Mouse (Mus musculus): Measurements from ENCODE around the gene Sesn2. TPM values are rescaled to one million over a fixed set of nuclear protein-coding genes. Genes with fewer than 3 reads are reported as not detected.
A peak's percentile ranks its signal among the peaks of the same experiment; 100 is the strongest.

Sesn2 gene
- polyA plus RNA-seq, 1 experiment from 2014 or later = 10.2 TPM

DNA sequence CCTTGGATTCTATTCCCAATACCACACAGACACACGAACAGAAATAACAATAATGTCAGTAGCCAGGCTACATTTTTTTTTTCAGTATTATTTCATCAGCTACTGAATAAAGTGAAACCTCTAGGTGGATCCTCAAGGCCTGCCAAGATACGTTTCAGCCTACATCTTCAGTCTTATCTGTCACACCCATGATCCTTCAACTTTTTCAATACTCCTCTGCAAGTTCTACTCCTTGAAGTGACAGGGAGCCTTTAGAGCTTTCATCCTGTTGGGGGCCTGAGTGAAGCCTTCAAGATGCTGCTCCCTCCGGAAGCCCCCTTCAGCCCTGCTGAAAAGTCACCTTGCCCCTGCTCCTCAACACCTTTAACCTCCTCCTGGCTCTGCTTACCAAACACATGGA, 1.8 kb upstream of the Sesn2 start:
- H3K27ac ChIP-seq = no peak overlapping the region
- no peaks in the 10 kb centered on the region for H3K9me3 ChIP-seq
- H3K4me3 ChIP-seq = no peak overlapping the region
- H3K9ac ChIP-seq = no peak overlapping the region
- WGBS = 68% methylated on average over 3 of the region's 3 CpGs
- H3K4me1 ChIP-seq = peaks cover 10% of the 10 kb centered on the region
- H3K4me2 ChIP-seq (replicated peaks) = no peak overlapping the region
- ATAC-seq (ENCODE audit: low FRiP score, low read depth) = no peak
- H3K27me3 ChIP-seq (replicated peaks) = no peaks in the 10 kb centered on the region
- no peaks in the 10 kb centered on the region for H3K36me3 ChIP-seq

DNA sequence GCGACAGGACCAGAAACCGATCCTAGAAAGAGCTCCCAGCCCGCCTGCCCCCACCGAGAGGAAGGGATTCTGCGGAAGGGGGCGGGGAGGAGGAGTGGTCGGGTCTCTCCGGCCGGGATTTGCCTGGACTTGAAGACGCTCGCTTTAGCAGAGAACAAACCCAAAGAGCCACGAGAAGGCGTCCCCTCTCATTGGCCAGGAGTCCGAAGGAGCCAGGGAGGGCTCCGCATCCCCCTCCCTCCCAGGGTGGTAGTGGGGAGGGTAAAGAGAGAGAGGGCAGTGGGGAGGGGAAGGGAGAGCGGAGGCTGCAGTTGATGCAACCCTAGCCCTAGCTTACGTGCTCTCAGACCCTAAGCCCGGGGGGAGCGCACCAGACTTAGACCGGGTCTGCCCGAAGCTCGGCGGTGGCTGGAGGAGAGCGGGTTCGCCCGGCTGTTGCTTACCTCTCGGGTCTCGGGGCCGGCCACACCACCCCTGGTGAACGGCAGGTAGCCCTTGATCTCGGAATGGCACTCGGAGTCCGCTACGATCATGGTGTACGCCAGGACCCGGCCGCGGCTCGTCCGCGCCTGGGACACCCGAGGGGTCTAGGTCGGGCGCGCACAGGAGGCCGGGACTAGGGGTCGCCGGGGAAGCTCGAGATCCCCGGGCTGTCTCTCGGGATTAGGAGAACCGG, 542 bp downstream of the Sesn2 start:
- no peaks in the 10 kb centered on the region for H3K36me3 ChIP-seq
- peaks cover 10% of the 10 kb centered on the region for H3K4me1 ChIP-seq
- H3K27me3 ChIP-seq (replicated peaks) = no peaks in the 10 kb centered on the region
- WGBS = under 1% methylated on average over 52 of the region's 52 CpGs
- peak overlapping the region; percentile 92 for H3K4me2 ChIP-seq (replicated peaks)
- ATAC-seq (ENCODE audit: low FRiP score, low read depth) = peak; percentile 73
- H3K27ac ChIP-seq = 0 out of 2 replicates have a peak overlapping the region, but pooled peaks have one; percentile 26
- H3K9ac ChIP-seq = peak overlapping the region; percentile 73
- H3K4me3 ChIP-seq = peak overlapping the region; percentile 71
- H3K9me3 ChIP-seq = no peaks in the 10 kb centered on the region

DNA sequence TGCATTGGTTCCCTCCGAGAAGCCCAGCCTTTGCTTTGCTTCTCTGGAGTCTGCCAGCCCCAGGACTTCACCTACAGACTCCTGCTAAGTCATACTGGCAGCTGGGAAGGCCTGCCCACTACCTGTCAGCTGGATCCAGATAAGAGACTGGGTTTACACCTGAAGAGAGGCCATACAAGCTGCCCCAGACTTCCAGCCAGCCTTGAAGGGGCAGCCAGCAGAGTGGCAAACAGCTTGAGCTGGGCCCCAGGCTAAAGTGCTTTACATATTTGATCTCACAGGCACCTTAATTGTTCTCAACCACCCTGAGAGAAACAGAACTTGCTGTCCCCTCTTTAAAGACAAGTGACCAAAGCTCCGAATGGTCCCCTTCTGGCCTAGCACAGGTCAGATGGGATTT, 3.1 kb downstream of the Sesn2 start:
- H3K9me3 ChIP-seq = no peaks in the 10 kb centered on the region
- no peak overlapping the region for H3K4me3 ChIP-seq
- H3K9ac ChIP-seq = no peak overlapping the region
- no peaks in the 10 kb centered on the region for H3K36me3 ChIP-seq
- no peaks in the 10 kb centered on the region for H3K27me3 ChIP-seq (replicated peaks)
- no peak overlapping the region for H3K4me2 ChIP-seq (replicated peaks)
- 56% methylated on average over 2 of the region's 2 CpGs for WGBS
- H3K4me1 ChIP-seq = peaks cover 5% of the 10 kb centered on the region; the same call in 1 of the 2 replicates
- H3K27ac ChIP-seq = no peak overlapping the region
- no peak for ATAC-seq (ENCODE audit: low FRiP score, low read depth)

DNA sequence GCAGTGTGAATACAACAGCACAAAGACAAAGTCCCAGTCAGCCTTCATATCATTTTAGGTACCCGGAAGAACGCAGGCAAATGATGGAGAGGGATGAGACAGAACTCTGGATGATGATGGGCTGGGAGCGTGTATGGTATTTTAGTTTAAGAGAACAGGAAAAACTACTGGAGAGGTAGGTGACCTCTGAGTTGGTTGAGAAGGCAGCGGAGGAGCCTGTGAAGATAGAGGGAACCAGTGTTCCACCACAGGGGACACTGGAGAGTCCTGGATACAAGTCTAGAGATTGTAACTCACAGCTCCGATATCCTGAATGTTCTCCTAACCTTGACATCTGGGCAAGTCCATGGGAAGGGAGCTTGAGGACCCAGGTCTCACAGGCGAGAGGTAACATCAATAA, 4.1 kb downstream of the Sesn2 start:
- WGBS = 67% methylated on average over 6 of the region's 6 CpGs
- H3K4me3 ChIP-seq = no peak overlapping the region
- no peak for ATAC-seq (ENCODE audit: low FRiP score, low read depth)
- H3K4me1 ChIP-seq = peaks cover 5% of the 10 kb centered on the region; the same call in 1 of the 2 replicates
- H3K36me3 ChIP-seq = no peaks in the 10 kb centered on the region
- H3K27me3 ChIP-seq (replicated peaks) = no peaks in the 10 kb centered on the region
- H3K27ac ChIP-seq = no peak overlapping the region
- H3K9ac ChIP-seq = no peak overlapping the region
- H3K4me2 ChIP-seq (replicated peaks) = no peak overlapping the region
- H3K9me3 ChIP-seq = no peaks in the 10 kb centered on the region

DNA sequence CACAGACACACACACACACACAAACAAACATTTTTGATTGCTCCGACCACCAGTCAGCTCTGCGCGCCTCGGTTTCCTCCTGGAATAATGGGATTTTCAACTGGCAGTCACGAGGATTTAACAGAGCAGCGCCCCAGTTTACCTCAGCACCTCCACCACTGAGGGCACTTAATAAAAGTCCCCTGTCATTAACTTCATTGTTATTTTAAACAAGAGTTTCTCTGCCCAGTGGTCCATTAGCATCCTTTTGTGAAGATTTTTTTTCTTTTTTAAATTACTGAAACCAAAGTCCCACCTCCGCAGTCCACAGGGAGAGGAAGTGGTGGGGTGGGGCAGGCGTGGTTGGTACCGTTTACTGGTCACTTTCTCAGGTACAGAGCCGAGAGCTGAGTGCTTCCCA, 4.5 kb downstream of the Sesn2 start:
- 19% methylated on average over 10 of the region's 10 CpGs for WGBS
- Histone ChIP-seq H3K4me3 (no peak overlapping the region), H3K27ac (no peak overlapping the region), H3K36me3 (no peaks in the 10 kb centered on the region), H3K4me1 (peaks cover 5% of the 10 kb centered on the region; the same call in 1 of the 2 replicates), H3K9me3 (no peaks in the 10 kb centered on the region), H3K4me2 (replicated peaks) (no peak overlapping the region), H3K9ac (no peak overlapping the region), H3K27me3 (replicated peaks) (no peaks in the 10 kb centered on the region)
- ATAC-seq (ENCODE audit: low FRiP score, low read depth) = no peak

DNA sequence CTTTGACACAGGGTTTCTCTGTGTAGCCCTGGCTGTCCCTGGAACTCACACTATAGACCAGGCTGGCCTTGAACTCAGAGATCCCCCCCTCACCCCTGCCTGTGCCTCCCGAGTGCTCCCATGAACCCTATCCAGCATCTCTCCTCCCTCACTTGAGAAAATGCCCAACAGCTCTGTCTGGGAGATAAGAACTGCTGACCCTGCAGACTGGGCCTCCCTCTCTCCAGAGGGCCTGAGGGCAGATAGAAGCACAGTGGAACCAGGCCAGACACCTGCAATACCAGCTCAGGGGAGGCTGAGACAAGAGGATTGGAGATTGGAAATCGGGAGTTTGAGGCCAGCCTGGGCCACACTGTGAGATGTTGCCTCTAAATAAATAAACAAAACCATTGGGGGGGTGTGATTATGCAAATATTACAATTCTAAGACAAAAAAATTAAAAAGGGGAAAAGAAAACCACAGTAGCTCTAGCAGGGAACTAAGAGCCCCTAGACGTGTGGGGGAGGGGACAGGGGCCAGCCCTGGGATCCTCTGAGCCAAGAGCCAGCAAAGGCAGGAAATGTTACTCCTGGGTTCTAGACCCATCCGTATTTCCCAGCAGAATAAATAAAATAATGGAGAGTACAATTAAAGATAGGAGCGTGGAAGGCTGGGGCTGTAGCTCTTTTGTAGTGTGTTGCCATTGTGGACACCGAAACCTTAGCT, 5.1 kb downstream of the Sesn2 start:
- WGBS = 59% methylated on average over 6 of the region's 6 CpGs
- Histone ChIP-seq H3K4me1 (peaks cover 5% of the 10 kb centered on the region; the same call in 1 of the 2 replicates), H3K4me3 (no peak overlapping the region), H3K9me3 (no peaks in the 10 kb centered on the region), H3K27ac (no peak overlapping the region), H3K27me3 (replicated peaks) (no peaks in the 10 kb centered on the region), H3K9ac (no peak overlapping the region), H3K36me3 (no peaks in the 10 kb centered on the region), H3K4me2 (replicated peaks) (no peak overlapping the region)
- ATAC-seq (ENCODE audit: low FRiP score, low read depth) = no peak

DNA sequence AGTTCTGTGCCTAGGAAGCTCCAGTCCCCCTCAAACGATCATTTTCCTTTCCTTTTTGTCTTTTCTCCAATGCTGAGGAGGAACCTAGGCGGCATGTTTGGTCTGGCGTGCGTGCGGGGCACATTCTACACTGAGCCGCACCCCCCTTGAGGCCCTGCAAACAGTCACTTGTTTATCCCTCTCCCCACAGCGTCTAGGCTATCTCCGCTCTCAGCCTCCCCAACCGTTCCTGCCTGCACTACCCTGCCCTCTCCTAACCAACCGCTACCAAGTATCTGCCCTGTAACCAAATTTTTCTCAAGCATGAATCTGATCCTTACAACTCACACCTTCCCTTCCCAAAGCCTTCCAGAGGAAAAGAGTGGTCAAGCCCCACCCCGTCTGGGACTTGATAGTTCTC, 7.0 kb downstream of the Sesn2 start:
- Histone ChIP-seq H3K9ac (no peak overlapping the region), H3K4me3 (no peak overlapping the region), H3K9me3 (no peaks in the 10 kb centered on the region), H3K27ac (no peak overlapping the region), H3K27me3 (replicated peaks) (no peaks in the 10 kb centered on the region), H3K36me3 (peaks cover 9% of the 10 kb centered on the region; the same call in 1 of the 2 replicates), H3K4me2 (replicated peaks) (no peak overlapping the region), H3K4me1 (peaks cover under 1% of the 10 kb centered on the region; the same call in 1 of the 2 replicates)
- 85% methylated on average over 11 of the region's 11 CpGs for WGBS
- no peak for ATAC-seq (ENCODE audit: low FRiP score, low read depth)

DNA sequence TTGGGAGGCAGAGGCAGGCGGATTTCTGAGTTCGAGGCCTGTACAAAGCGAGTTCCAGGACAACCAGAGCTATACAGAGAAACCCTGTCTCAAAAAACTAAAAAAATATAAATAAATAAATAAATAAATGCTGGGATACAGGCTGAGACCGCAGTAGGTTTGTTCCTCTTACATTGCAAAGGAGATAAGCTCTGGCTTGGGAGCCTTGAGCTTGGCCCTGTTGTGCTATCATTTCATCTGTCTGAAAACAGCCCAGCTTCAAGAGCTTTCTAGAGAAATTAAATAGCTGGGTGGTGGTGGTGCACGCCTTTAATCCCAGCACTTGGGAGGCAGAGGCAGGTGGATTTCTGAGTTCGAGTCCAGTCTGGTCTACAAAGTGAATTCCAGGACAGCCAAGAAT, 8.7 kb downstream of the Sesn2 start:
- Histone ChIP-seq H3K4me1 (no peaks in the 10 kb centered on the region), H3K9me3 (no peaks in the 10 kb centered on the region), H3K27me3 (replicated peaks) (no peaks in the 10 kb centered on the region), H3K4me3 (no peak overlapping the region), H3K9ac (no peak overlapping the region), H3K4me2 (replicated peaks) (no peak overlapping the region), H3K27ac (no peak overlapping the region), H3K36me3 (peaks cover 15% of the 10 kb centered on the region)
- ATAC-seq (ENCODE audit: low FRiP score, low read depth) = no peak
- WGBS = 95% methylated on average over 6 of the region's 6 CpGs

DNA sequence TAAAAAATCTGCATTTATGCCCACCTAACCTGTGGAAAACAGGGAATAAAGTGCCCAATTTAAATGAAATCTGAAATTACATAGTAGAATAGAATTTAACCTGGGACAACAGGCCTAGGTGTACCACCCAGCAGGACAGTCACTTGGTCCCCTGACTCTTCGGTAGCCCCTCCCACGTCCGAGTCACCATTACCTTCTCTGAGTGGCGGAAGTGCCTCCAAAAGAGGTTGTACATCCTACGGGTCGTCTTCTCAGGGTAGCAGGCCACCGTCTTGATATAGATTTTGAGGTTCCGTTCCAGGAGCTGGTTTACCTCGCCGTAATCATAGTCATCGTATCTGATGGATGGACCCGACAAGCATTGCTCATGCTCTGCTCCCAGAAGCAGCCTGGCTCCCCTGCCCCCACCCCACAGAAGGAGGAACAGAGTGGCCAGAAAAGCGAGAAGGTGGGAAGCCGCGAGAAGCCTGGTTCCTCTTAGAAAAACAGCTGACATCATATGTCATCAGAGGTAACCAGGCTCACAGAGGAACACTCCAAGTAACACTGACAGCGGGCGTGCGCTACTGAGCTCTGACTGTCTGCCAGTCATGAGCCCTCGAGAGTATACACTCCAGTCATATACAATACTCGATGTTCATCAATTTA, 15.9 kb downstream of the Sesn2 start:
- Histone ChIP-seq H3K4me2 (replicated peaks) (no peak overlapping the region), H3K4me1 (peaks cover 12% of the 10 kb centered on the region), H3K9ac (no peak overlapping the region), H3K4me3 (no peak overlapping the region), H3K27me3 (replicated peaks) (no peaks in the 10 kb centered on the region), H3K27ac (no peak overlapping the region), H3K9me3 (no peaks in the 10 kb centered on the region), H3K36me3 (peaks cover 17% of the 10 kb centered on the region)
- 92% methylated on average over 20 of the region's 20 CpGs for WGBS
- ATAC-seq (ENCODE audit: low FRiP score, low read depth) = no peak

DNA sequence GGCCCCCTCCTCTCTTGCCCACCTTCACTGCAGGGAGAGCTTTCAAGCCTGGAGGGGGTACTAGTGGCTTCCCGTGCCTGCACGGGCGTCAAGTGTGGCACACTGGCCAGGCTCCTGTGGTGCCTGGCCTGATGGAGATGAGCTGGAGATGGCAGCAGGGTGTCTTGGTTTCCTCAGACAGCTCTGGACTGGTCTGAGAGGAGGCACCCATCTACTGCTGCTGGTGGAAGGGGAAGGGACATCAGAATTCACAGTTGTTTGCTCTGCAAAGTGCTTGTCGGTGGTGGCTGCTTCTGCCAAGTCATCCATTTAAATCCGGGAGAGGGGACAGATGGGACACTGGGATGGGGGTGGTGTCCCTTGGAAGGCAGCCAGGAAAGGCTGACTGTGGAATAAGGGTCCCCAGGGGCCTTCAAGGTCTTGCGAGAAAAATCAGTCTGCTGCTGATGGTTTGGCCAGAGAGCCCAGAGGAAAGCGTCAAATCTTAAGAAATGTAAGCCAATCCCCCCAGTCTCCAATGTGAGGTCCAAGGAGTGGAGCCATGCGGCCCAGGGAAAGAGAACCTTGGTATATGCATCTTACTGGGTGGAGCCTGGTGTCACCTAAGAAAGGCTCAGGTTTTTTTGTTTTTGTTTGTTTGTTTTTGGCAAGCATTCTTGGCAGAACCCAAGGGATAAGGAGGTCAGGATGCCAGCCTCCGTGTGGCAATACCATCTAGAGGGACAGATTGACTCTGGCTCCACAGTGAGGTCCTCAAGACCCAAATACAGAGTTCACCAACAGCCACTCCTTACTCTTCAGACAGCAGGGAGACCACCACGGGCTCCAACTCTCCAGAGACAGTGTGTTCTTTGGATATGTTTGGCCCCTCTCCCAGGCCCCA, 17.9 kb downstream of the Sesn2 start:
- Histone ChIP-seq H3K36me3 (peaks cover 3% of the 10 kb centered on the region; the same call in 1 of the 2 replicates), H3K9ac (no peak overlapping the region), H3K27ac (0 out of 2 replicates have a peak overlapping the region, but pooled peaks have one; percentile 15), H3K4me3 (no peak overlapping the region), H3K9me3 (no peaks in the 10 kb centered on the region), H3K27me3 (replicated peaks) (no peaks in the 10 kb centered on the region), H3K4me2 (replicated peaks) (no peak overlapping the region), H3K4me1 (peaks cover 12% of the 10 kb centered on the region)
- 66% methylated on average over 10 of the region's 10 CpGs for WGBS
- no peak for ATAC-seq (ENCODE audit: low FRiP score, low read depth)

DNA sequence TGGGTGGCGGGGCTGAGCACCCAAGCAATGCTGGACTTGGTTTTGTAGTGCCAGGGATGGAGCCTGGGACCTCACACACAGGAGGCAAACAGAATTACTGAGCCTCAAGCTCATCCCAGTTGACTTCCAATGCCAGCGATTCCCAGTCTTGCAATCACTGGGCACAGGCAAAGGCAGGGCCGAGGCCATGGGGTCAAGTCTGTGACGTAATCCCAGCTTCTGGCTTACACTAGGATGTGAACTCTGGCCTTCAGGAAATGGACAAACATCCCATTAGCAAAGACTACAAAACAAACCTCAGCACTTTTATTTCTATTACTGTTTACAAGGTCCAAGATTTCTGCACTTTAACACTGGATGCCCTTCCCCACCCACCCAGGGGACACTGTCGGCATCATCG, 18.6 kb downstream of the Sesn2 start:
- Histone ChIP-seq H3K27me3 (replicated peaks) (no peaks in the 10 kb centered on the region), H3K9ac (no peak overlapping the region), H3K4me3 (no peak overlapping the region), H3K36me3 (0 out of 2 replicates have a peak, but pooled peaks cover 2% of the 10 kb centered on the region), H3K27ac (0 out of 2 replicates have a peak overlapping the region, but pooled peaks have one; percentile 15), H3K9me3 (no peaks in the 10 kb centered on the region), H3K4me2 (replicated peaks) (no peak overlapping the region), H3K4me1 (peaks cover 12% of the 10 kb centered on the region)
- no peak for ATAC-seq (ENCODE audit: low FRiP score, low read depth)
- 87% methylated on average over 6 of the region's 6 CpGs for WGBS

Measured in neural tube, embryonic 12.5 days (tissue).